8 mouse cellular contexts compared by ENCODE assay signal in the genomic region with DNA sequence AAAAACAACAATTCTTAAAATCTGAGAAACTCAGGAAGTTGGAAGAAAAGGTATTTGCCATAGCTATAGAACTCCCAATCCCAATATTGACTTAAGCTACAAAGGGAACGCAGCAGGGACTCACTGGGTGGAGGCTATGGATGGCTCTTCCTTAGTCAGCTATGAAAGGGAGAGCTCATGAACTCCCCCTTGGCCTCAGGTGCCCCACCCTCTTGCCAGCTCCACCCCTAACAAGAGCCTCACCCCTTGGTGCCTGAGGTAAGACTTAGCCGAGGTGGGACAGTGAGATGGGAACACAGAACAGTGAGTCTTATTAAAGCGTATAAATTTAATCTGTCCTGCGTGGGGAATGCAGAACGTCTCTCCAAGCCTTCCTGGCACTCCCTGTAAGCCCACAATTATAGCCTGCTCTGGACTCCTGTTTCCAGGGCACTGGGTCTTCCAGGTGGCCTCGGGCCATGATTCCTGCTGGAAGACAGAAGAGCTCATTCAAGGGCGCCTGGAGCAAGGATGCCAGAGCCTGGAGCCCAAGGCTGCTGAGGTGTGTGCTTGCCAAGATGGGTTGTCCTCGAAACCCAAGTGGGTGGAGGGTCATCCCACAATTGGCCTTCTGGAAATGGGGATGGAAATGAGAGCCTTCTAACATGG. TPM values are rescaled to one million over a fixed set of nuclear protein-coding genes. Genes with fewer than 3 reads are reported as not detected.
DNase-seq lines count a peak whose midpoint lies in the region; ATAC-seq and TF ChIP-seq lines count a peak whose summit lies in the region.

No protein-coding gene starts in this region.

- no peaks in the 10 kb centered on the region for H3K36me3 ChIP-seq in liver, embryonic 12.5 days

- H3K27ac ChIP-seq in olfactory bulb, adult 2 months (ENCODE audit: insufficient read depth, low read depth, low read length), result 0 out of 2 replicates have a peak overlapping the region, but pooled peaks have one; percentile 20
- no peak overlapping the region for H3K27ac ChIP-seq in liver, embryonic 12.5 days

- H3K4me3 ChIP-seq in olfactory bulb, adult 2 months (ENCODE audit: insufficient read depth, low read depth, low read length), result no peak overlapping the region
- no peak overlapping the region for H3K4me3 ChIP-seq in liver, embryonic 12.5 days

- H3K4me1 ChIP-seq in olfactory bulb, adult 2 months (ENCODE audit: control insufficient read depth, insufficient read depth, low read length), result peaks cover 29% of the 10 kb centered on the region
- H3K4me1 ChIP-seq in liver, embryonic 12.5 days, result peaks cover 10% of the 10 kb centered on the region; the same call in 1 of the 2 replicates

- no peaks in the 10 kb centered on the region for H3K9me3 ChIP-seq in liver, embryonic 12.5 days (replicated peaks)

- TF ChIP-seq CTCF in olfactory bulb, adult 2 months (IDR thresholded peaks at IDR 0.05; ENCODE audit: insufficient read depth, low read depth, low read length), result no peak

- DNase-seq in left cerebral cortex, adult 11 months (ENCODE audit: low spot score), result peak; percentile 47
- DNase-seq in left cerebral cortex, postnatal 36 days (ENCODE audit: low spot score in 2 of 2), result no peak
- DNase-seq in adrenal gland, postnatal 14 days, result peak; percentile 78
- peak; percentile 76 for DNase-seq in gastrocnemius, adult 18-20 months (ENCODE audit: low spot score)
- no peak for DNase-seq in thymus, postnatal 10 days (ENCODE audit: low spot score in 2 of 2)
- no peak for DNase-seq in urinary bladder, adult 2 months (ENCODE audit: low spot score)

- intact Hi-C loops in left cerebral cortex, postnatal 36 days (cut with DNase I), result loop anchor here (5.0 kb wide), 1 partner anchor 57 kb away; the partner anchor contains the start of gene Ldlrad3

- H3K27me3 ChIP-seq in liver, embryonic 12.5 days (replicated peaks), result no peaks in the 10 kb centered on the region

- no peak overlapping the region for H3K9ac ChIP-seq in liver, embryonic 12.5 days

- TF ChIP-seq POLR2A in olfactory bulb, adult 2 months (IDR thresholded peaks at IDR 0.05; ENCODE audit: insufficient read depth, low read depth, low read length), result no peak

- no peak for ATAC-seq in liver, embryonic 12.5 days

- no peak overlapping the region for H3K4me2 ChIP-seq in liver, embryonic 12.5 days

- WGBS in olfactory bulb, adult 2 months, result 67% methylated on average over 8 of the region's 8 CpGs
- WGBS in liver, embryonic 12.5 days (ENCODE audit: insufficient replicate concordance), result 73% methylated on average over 8 of the region's 8 CpGs

RNA-seq across cellular contexts. Expression of gene Ldlrad3, which starts 55.9 kb away (rescaled TPM):
- total RNA-seq in left cerebral cortex, postnatal 36 days (2021), result 1 to 10 TPM; 8.9 to 9.9 TPM
- total RNA-seq in adrenal gland, postnatal 14 days (2021), result 10.8 and 11.7 TPM in 2 replicates
- total RNA-seq in gastrocnemius, adult 18-20 months (2021), result 1 to 10 TPM; 2.9 to 4.9 TPM
- polyA plus RNA-seq in olfactory bulb, adult 2 months (2012; ENCODE audit: insufficient read depth, insufficient read length, low replicate concordance, missing spikeins), result not detected in 2 replicates
- 7.6 and 8.2 TPM in 2 replicates for polyA plus RNA-seq in liver, embryonic 12.5 days (2016; fragmentation: Nextera tagmentation; extraction: Ambion mirVana)
- 7.4 and 8.9 TPM in 2 replicates for polyA plus RNA-seq in urinary bladder, adult 2 months (2012; rRNA removed)

Comparison
In these comparisons a context has a peak if more than half of its experiments do, and no peak if none do; other contexts are left out.
1. DNase-seq: peak in left cerebral cortex, adult 11 months (single experiment), adrenal gland, postnatal 14 days (single experiment) and gastrocnemius, adult 18-20 months (single experiment); none in left cerebral cortex, postnatal 36 days (0 of 2), thymus, postnatal 10 days (0 of 2) and urinary bladder, adult 2 months (single experiment).